Mouse (Mus musculus): Measurements from ENCODE around the gene Mast1.

Gene Mast1

GRCm38 (mm10) chr8:84973803-84974542, 36.8 kb upstream of the Mast1 start:
- peak; percentile 84 for DNase-seq (ENCODE audit: low spot score)

- DNase-seq (ENCODE audit: low spot score): no peak
These were observed 35.9 kb upstream of the Mast1 start for GRCm38 (mm10) chr8:84973079-84973478.

GRCm38 (mm10) chr8:84970913-84971312, 33.8 kb upstream of the Mast1 start:
- no peak for DNase-seq (ENCODE audit: low spot score)

- DNase-seq (ENCODE audit: low spot score): peak; percentile 34
These were observed 33.1 kb upstream of the Mast1 start for GRCm38 (mm10) chr8:84970135-84970790.

- DNase-seq (ENCODE audit: low spot score): peak; percentile 83
These were observed 32.3 kb upstream of the Mast1 start, which contains the start of the genes Gm49661, Prdx2 and Rnaseh2a for GRCm38 (mm10) chr8:84969241-84970134. TSS of gene Gm49661 (minus strand) at chr8:84969433. TSS of gene Prdx2 (plus strand) at chr8:84969587. TSS of gene Rnaseh2a (minus strand) at chr8:84969767.

GRCm38 (mm10) chr8:84968650-84969049, 31.5 kb upstream of the Mast1 start:
- DNase-seq (ENCODE audit: low spot score): no peak

GRCm38 (mm10) chr8:84967532-84968304, 30.6 kb upstream of the Mast1 start:
- no peak for DNase-seq (ENCODE audit: low spot score)

GRCm38 (mm10) chr8:84966603-84967002, 29.4 kb upstream of the Mast1 start:
- DNase-seq (ENCODE audit: low spot score): no peak

- peak; percentile 99 for DNase-seq (ENCODE audit: low spot score)
These were observed 28.7 kb upstream of the Mast1 start for GRCm38 (mm10) chr8:84965731-84966291.

GRCm38 (mm10) chr8:84963952-84964351, 26.8 kb upstream of the Mast1 start:
- no peak for DNase-seq (ENCODE audit: low spot score)

- DNase-seq (ENCODE audit: low spot score): no peak
These were observed 22.7 kb upstream of the Mast1 start for GRCm38 (mm10) chr8:84959811-84960210.

- peak; percentile 71 for DNase-seq (ENCODE audit: low spot score)
These were observed 19.6 kb upstream of the Mast1 start for GRCm38 (mm10) chr8:84956768-84957167.

GRCm38 (mm10) chr8:84952612-84953255, 15.6 kb upstream of the Mast1 start:
- DNase-seq (ENCODE audit: low spot score): no peak

GRCm38 (mm10) chr8:84949753-84950152, 12.6 kb upstream of the Mast1 start:
- DNase-seq (ENCODE audit: low spot score): no peak

GRCm38 (mm10) chr8:84947241-84947545, 10.0 kb upstream of the Mast1 start:
- DNase-seq (ENCODE audit: low spot score): peak; percentile 75

- DNase-seq (ENCODE audit: low spot score): peak; percentile 69
These were observed 9.5 kb upstream of the Mast1 start, which contains the start of gene Rtbdn for GRCm38 (mm10) chr8:84946528-84947240. TSS of gene Rtbdn (plus strand) at chr8:84946991.

GRCm38 (mm10) chr8:84945633-84946527, 8.7 kb upstream of the Mast1 start:
- peak; percentile 61 for DNase-seq (ENCODE audit: low spot score)

- no peak for DNase-seq (ENCODE audit: low spot score)
These were observed 8.1 kb upstream of the Mast1 start for GRCm38 (mm10) chr8:84945235-84945632.

All from embryo, embryonic 10 days (tissue).